Mouse (Mus musculus) frontal cortex, postnatal 10 days (tissue): Measurements from ENCODE around the gene Lgals3bp.

Experiments used
- DNase-seq, 2 experiments: peaks; one replicate each; pipeline ENCODE4 v3.0.0; 2022; ENCODE audit warnings: low spot score in 2 of 2, mixed read lengths in 1 of 2

Lgals3bp gene

GRCm38 (mm10) chr11:118423266-118423971, 21.5 kb upstream of the Lgals3bp start:
- DNase-seq, result peak; percentile 68 to 70

- DNase-seq, result no peak
Observed at GRCm38 (mm10) chr11:118420261-118420660, 18.4 kb upstream of the Lgals3bp start.

- peak; percentile 98 for DNase-seq
Observed at GRCm38 (mm10) chr11:118418834-118419504, 17.1 kb upstream of the Lgals3bp start, which contains the start of gene Cant1. Gene Cant1, minus strand, starts transcription at chr11:118419086.

- no peak for DNase-seq
Observed at GRCm38 (mm10) chr11:118418442-118418833, 16.5 kb upstream of the Lgals3bp start.

DNA sequence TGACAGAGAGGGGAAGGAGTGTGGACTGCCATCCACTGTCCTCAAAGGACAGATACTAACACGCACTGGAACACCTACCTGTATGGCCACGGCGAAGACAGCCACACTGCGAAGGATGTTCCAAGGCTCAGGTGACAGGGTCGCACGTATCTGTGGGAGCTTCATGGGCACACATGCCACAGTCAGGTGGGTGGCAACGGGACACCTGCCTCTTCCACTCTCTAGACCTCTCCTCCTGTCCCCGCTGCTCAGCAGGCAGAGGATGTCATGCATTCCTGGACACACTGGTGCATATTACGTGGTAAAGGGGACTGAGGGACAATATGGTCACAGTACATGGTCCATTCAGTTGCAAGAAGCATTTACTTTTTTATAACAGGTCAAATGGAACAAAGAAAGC, 15.6 kb upstream of the Lgals3bp start:
- no peak for DNase-seq

- no peak for DNase-seq
Observed at GRCm38 (mm10) chr11:118416046-118416445, 14.2 kb upstream of the Lgals3bp start.

DNA sequence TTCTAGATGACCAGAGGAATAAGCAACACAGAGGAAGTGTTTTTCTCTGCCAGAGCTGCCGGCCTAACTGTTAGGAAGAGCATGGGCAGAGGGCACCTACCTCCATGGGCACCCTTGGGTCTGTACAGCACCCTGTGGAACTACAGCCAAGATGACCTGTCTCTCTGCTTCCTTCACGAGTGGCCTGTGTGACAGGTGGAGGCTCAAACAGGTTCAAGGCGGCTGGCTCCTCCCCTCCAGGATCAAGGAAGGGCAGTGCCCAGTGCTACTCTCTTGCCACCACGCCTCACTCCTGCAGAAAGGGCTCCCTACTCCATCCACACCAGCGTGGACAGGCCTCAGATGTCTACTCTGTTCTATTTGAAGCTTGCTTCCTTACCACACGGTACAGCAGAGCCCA, 13.7 kb upstream of the Lgals3bp start:
- no peak for DNase-seq

DNA sequence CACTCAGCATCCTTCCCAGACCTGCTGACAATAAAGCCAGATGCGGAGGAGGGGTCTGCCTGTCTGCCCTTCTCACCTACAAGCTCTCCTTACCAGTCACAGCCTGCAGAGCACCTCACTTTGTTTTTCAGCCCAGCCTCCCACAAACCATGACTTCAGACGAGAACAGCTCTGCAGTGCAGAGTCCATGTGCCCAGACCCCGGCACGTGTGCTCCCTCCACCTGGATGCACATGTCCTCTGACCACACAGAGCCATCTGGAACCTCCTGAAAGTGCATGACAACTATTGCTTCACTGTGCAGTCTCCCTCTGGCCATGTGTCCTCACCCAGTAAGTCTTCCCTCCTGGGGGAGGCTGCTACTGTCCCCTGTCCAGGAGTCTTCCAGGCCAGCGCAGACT, 12.4 kb upstream of the Lgals3bp start:
- DNase-seq, result no peak

DNA sequence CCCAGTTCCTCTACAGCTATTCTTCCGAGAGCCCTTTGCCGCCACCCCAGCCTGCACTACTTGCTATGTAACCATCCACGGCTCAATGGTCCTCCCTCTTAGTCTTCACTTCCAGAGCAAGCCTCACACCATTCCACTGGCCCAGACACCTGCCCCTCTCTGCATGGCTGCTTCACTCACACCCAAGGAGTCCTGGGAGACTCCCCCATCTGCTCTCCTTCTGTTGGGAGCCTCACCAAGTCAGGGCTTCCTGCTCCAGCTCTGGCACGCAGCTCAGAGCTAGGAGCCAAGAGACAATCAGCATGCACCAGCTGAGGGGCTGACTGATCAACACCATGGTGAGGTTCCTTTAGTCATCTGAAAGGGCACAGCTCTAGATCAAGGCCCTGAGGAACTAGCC, 11.2 kb upstream of the Lgals3bp start:
- no peak for DNase-seq

DNA sequence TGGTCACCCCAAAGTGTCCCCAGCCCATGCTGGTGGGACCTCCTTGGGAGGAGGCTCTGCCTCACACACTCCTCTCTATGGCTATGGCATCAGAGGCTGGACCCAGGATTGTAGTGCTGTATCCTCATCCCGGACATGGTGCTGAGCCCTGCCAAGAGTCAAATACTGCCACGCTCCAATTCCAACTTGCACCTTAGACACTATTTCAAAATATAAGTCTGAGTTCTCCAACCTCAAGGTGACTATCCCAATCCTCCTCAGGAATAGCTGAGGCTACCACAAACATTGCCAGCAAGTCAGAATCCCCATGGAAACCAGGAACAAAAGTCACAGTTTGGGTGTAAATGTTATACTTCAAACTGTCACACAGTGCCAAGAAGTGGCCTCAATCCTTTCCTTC, 10.7 kb upstream of the Lgals3bp start:
- no peak for DNase-seq

- DNase-seq, result no peak
Observed at GRCm38 (mm10) chr11:118411271-118411670, 9.4 kb upstream of the Lgals3bp start.

GRCm38 (mm10) chr11:118410479-118410878, 8.6 kb upstream of the Lgals3bp start:
- no peak for DNase-seq

- DNase-seq, result no peak
Observed at GRCm38 (mm10) chr11:118410073-118410444, 8.2 kb upstream of the Lgals3bp start.

GRCm38 (mm10) chr11:118409106-118410072, 7.5 kb upstream of the Lgals3bp start:
- DNase-seq, result no peak

GRCm38 (mm10) chr11:118408051-118408740, 6.3 kb upstream of the Lgals3bp start:
- DNase-seq, result no peak

DNA sequence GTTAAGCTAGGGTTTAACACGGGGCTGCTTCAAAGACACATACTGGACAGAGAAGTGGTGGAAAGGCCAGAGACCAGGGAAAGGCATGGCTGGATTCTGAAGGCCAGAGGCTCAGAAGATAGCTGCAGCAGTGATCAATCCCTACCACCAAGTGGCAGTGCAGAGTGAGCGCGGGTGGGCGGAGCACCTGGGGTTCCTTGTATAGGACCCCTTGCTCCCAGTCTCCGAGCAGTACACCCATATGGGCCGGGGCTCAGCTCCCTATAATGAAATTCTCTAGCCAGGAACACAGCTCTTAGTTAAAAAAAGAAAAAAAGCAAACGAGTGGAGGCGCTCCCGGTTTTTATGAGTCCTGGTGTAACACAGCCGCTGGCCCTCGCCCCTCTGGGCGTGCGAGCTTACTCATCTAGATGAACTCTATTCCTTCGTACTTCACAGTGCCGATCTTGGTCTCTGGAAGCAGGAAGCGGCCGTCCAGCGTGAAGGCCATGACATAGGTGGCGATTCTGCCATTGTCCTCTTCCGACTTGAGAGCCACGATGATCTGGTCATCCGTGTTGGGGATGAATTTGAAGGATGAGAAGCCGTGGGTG, 5.5 kb upstream of the Lgals3bp start:
- DNase-seq, result no peak

DNA sequence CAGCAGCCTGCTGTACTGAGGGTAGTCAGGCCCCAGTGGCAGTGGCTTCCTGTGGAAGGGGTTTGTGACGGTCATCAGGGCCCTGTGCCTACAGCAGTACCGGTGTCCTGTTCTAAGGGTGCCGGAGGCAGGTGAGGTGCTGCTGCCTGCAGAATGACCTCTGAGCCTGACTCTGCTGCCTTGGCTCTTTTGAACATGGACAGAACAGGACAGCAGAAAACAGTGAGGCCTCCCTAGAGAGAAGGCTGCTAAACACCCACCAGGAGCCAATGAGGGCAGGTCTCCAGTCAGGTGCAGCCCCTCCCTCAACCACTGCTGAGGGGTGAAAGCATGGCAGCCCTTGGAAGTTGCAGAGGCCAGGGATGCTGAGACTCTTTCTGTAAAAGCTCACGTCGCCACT, 4.6 kb upstream of the Lgals3bp start:
- DNase-seq, result no peak

DNA sequence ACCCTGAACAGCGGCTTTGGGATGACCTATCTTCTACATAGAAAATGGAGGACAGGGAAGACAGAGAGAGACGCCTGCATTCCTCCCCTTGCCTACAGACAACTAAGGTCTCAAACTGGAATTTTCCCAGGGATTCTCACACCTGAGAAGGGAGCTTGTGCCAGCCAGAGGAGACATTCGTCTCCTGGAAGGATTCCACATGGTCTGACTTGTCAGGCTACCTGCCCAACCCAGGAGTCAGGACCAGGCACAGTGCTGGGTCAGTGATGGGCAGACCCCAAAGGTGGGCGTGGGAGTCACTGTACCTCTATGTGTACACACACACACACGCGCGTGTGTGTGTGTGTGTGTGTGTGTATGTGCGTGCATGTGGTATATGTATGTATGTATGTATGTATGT, 3.4 kb upstream of the Lgals3bp start:
- DNase-seq, result no peak

GRCm38 (mm10) chr11:118403951-118404899, 2.3 kb upstream of the Lgals3bp start:
- DNase-seq, result no peak

DNA sequence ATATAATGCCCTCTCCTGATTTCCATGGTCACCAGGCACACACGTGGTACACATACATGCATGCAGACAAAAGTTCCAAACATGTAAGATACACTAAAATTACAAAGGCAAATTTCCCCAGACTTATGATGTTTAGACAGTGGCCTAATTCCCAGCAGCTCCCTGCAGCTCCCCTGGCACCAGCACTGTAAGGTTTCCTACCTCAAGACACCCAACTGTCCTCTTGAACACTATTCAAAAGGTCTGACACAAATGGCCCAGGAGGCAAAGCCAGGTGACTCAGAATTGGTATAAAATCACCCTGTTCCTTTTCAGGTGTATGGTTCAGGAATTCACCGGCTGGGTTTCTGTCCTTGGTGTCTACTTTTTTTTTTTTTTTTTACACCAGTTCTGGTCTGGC, 1.3 kb upstream of the Lgals3bp start:
- no peak for DNase-seq
